Mouse (Mus musculus): ENCODE measurements at regions not wholly inside any gene's neighbourhood (a gene's known extent, or its start where the extent isn't known, plus 50 kb on each side); places are given as distances from the start of the nearest gene placed in this dataset.

GRCm38 (mm10) chr10:20883618-20884017 is 68.7 kb upstream of the Ahi1 start:
- TF ChIP-seq CTCF (IDR thresholded peaks at IDR 0.05; ENCODE audit: borderline replicate concordance, insufficient read depth, low read depth, low read length), result no peak
- TF ChIP-seq POLR2A (IDR thresholded peaks at IDR 0.05; ENCODE audit: borderline replicate concordance, insufficient read depth, low read length), result no peak

All from cerebellum, adult 2 months (tissue).